Mouse (Mus musculus) heart, embryonic 14.5 days (tissue): ENCODE measurements at regions not wholly inside any gene's neighbourhood (a gene's known extent, or its start where the extent isn't known, plus 50 kb on each side); places are given as distances from the start of the nearest gene placed in this dataset.

Source experiments
- ATAC-seq: fragments of 200-750 bp; cut with Nextera tagmentation; 2 replicates; pipeline ENCODE4 v1.8.0; 2017; ENCODE audit warnings: low read depth, moderate TSS enrichment; ENCODE audit not compliant: insufficient number of reproducible peaks, insufficient read depth, low FRiP score
- H3K27ac ChIP-seq, 2 experiments: fragments of 200-500 bp in 1 of 2; fragments of 300-500 bp in 1 of 2; sonication (generic) in 1 of 2; replicated peaks in 1 of 2; 2 replicates each; pipeline ENCODE4 v1.5.1; 2012 to 2014; ENCODE audit warnings: low read depth in 2 of 2, low read length in 2 of 2, control low read depth in 1 of 2, mild to moderate bottlenecking in 1 of 2, mixed read lengths in 1 of 2; ENCODE audit not compliant: control insufficient read depth in 1 of 2, insufficient read depth in 1 of 2
- H3K27me3 ChIP-seq: fragments of 300-500 bp; sonication (generic); 2 replicates; pipeline ENCODE4 v1.6.1; 2014; ENCODE audit warnings: mild to moderate bottlenecking, low read length, control low read depth; ENCODE audit not compliant: control insufficient read depth, insufficient read depth
- H3K36me3 ChIP-seq: fragments of 300-500 bp; sonication (generic); 2 replicates; pipeline ENCODE4 v1.6.1; 2014; ENCODE audit warnings: mild to moderate bottlenecking, control low read depth, low read length, mixed read lengths; ENCODE audit not compliant: control insufficient read depth, insufficient read depth
- H3K4me1 ChIP-seq, 2 experiments: fragments of 200-500 bp in 1 of 2; fragments of 300-500 bp in 1 of 2; sonication (generic) in 1 of 2; 2 replicates each; pipeline ENCODE4 v1.6.1; 2012 to 2014; ENCODE audit warnings: low read length in 2 of 2, control low read depth in 1 of 2, mixed read lengths in 1 of 2; ENCODE audit not compliant: control insufficient read depth in 2 of 2, insufficient read depth in 2 of 2
- H3K4me2 ChIP-seq: fragments of 300-500 bp; sonication (generic); 2 replicates; pipeline ENCODE4 v1.6.1; 2014; ENCODE audit warnings: mild to moderate bottlenecking, low read length
- H3K4me3 ChIP-seq, 2 experiments: fragments of 200-500 bp in 1 of 2; fragments of 300-500 bp in 1 of 2; sonication (generic) in 1 of 2; 2 replicates each; pipeline ENCODE4 v1.5.1; 2012 to 2014; ENCODE audit warnings: low read length in 2 of 2, mild to moderate bottlenecking in 2 of 2, control low read depth in 1 of 2, low read depth in 1 of 2, moderate library complexity in 1 of 2; ENCODE audit not compliant: control insufficient read depth in 1 of 2, insufficient read depth in 1 of 2
- H3K9ac ChIP-seq: fragments of 300-500 bp; sonication (generic); 2 replicates; pipeline ENCODE4 v1.6.1; 2014; ENCODE audit warnings: mild to moderate bottlenecking, low read length
- H3K9me3 ChIP-seq: fragments of 300-500 bp; sonication (generic); 2 replicates; pipeline ENCODE4 v1.6.1; 2016; ENCODE audit warnings: low read length, control low read depth; ENCODE audit not compliant: control insufficient read depth
- WGBS: fragments of 180-500 bp; shearing (Covaris S2); extraction: QIAGEN DNeasy Blood & Tissue Kit; methylation state at CpG from one replicate; pipeline ENCODE4 v1.1.7; 2014; 5-methylcytosine and 5-hydroxymethylcytosine counted together

DNA sequence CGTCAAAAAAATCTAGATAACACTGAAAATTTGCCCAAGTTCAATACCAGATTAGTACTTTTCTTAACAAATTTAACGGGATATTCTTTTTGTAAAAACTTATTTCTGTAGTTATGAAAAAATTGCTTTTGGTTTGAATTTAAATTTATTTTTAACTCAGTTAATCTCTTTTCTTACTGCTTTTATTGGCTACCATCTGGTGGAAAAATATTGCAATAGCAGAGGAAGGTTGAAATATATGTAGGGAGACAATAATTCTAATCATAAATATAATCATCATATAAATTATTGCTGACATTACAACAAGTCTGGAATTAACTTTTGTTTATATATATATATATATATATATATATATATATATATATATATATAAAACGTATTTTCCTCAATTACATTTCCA, 500.9 kb upstream of the Gje1 start:
- H3K4me3 ChIP-seq = no peak overlapping the region
- 67% methylated on average over 3 of the region's 3 CpGs for whole genome bisulfite sequencing
- H3K36me3 ChIP-seq = no peaks in the 10 kb centered on the region
- H3K4me2 ChIP-seq = no peak overlapping the region
- no peaks in the 10 kb centered on the region for H3K4me1 ChIP-seq
- H3K9ac ChIP-seq = no peak overlapping the region
- no peaks in the 10 kb centered on the region for H3K27me3 ChIP-seq
- H3K9me3 ChIP-seq = no peaks in the 10 kb centered on the region
- no peak for ATAC-seq
- no peak overlapping the region for H3K27ac ChIP-seq

DNA sequence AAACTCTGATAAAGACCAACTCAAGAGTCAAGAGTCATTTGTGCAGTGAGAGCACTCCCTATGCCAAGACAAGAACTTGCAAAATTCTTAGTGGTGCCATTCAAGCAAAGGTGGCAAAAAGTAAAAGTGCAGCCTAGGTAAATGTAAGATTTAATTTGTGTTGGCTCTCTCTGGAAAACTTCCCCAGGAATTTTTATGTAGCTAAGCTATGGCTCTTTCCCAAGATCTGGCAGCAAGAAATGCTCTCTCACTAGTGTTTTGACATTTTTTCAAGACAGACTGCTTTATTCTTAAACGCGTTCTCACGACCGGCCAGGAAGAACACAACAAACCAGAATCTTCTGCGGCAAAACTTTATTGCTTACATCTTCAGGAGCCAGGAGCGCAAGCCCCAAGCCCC, 461.6 kb upstream of the Gje1 start:
- Histone ChIP-seq H3K9ac (no peak overlapping the region), H3K9me3 (no peaks in the 10 kb centered on the region), H3K4me1 (no peaks in the 10 kb centered on the region), H3K4me3 (no peak overlapping the region), H3K27ac (no peak overlapping the region), H3K27me3 (no peaks in the 10 kb centered on the region), H3K4me2 (no peak overlapping the region), H3K36me3 (no peaks in the 10 kb centered on the region)
- 93% methylated on average over 6 of the region's 6 CpGs for WGBS
- no peak for ATAC-seq

DNA sequence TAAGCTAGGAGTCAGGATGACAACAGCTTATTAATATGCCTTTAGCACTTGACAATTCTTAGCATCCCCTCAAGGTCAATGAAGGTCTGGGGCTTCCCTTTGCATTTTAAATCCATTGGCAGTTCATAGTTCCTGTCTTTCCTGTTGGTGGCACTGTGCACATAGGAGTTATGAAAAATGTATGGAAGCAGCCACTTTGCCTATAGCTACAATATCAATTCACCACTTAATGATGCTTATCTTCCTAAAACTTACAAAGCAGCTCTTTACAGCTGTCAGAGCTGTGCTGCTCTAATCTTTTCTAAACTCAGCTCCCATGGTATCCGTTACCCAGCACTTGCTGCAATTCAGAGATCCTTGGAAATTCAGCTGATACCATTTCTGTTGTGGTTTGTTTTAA, 456.4 kb upstream of the Gje1 start:
- Histone ChIP-seq H3K9me3 (no peaks in the 10 kb centered on the region), H3K4me2 (no peak overlapping the region), H3K36me3 (no peaks in the 10 kb centered on the region), H3K27me3 (no peaks in the 10 kb centered on the region), H3K27ac (no peak overlapping the region), H3K4me3 (no peak overlapping the region), H3K9ac (no peak overlapping the region), H3K4me1 (no peaks in the 10 kb centered on the region)
- ATAC-seq = no peak
- WGBS = 54% methylated on average over 1 of the region's 1 CpGs

DNA sequence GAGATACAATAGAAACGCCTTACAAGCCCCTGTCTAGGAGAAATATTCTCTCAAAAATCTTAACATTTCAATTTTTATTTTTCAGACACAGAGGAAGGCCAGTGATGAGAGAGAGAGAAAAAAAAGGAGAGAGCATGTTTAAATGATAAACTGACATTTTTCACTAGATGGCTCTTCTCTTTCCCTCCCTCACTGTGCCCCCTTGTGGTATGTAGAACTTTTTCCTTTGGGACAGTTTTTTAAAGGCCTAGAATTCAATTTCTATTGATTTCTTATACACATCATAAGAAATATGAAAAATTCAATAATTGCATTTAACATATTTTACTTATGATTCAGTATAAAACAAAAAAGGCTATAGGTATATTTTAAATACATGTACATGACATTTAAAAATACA, 454.5 kb upstream of the Gje1 start:
- H3K4me1 ChIP-seq = no peaks in the 10 kb centered on the region
- no peak overlapping the region for H3K4me3 ChIP-seq
- H3K9me3 ChIP-seq = no peaks in the 10 kb centered on the region
- 70% methylated on average over 1 of the region's 1 CpGs for WGBS
- ATAC-seq = no peak
- H3K9ac ChIP-seq = no peak overlapping the region
- no peaks in the 10 kb centered on the region for H3K36me3 ChIP-seq
- no peak overlapping the region for H3K27ac ChIP-seq
- H3K4me2 ChIP-seq = no peak overlapping the region
- no peaks in the 10 kb centered on the region for H3K27me3 ChIP-seq

DNA sequence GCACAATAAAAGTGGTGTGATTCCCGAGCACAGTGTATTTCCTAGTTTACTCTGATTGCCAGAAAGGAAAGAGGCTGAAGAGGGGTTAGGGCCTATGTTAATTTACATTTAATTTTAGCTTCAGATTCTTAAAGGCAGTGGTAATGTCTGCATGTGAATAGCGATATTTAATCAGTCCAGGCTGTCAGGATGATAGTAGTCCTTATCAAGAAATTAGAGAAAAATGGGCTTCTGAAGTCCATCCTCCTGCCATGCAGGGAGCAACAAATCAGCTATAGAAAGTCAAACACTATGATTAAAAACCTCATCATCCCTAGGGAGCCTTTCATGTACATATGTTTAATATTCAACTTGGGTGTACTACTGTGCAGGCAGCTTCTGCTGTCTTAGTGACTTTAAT, 422.7 kb upstream of the Gje1 start:
- Histone ChIP-seq H3K36me3 (no peaks in the 10 kb centered on the region), H3K4me3 (no peak overlapping the region), H3K4me2 (no peak overlapping the region), H3K4me1 (no peaks in the 10 kb centered on the region), H3K9ac (no peak overlapping the region), H3K9me3 (no peaks in the 10 kb centered on the region), H3K27me3 (no peaks in the 10 kb centered on the region), H3K27ac (no peak overlapping the region)
- WGBS = 48% methylated on average over 2 of the region's 2 CpGs
- ATAC-seq = no peak
